Mouse (Mus musculus) CH12.LX (cell line): ENCODE measurements at regions not wholly inside any gene's neighbourhood (a gene's known extent, or its start where the extent isn't known, plus 50 kb on each side); places are given as distances from the start of the nearest gene placed in this dataset.

Experiments used
- CTCF ChIP-seq, 2 experiments: IDR thresholded peaks in 1 of 2; conservative IDR thresholded peaks in 1 of 2; 2 replicates each; pipeline ENCODE4 v1.5.1; 2011 to 2012; ENCODE audit warnings: low read depth in 2 of 2, low read length in 2 of 2, improper control_type of control experiment in 1 of 2, inconsistent platforms in 1 of 2, mild to moderate bottlenecking in 1 of 2, moderate library complexity in 1 of 2
- EP300 ChIP-seq: IDR thresholded peaks from 2 replicates; pipeline ENCODE4 v1.6.1; 2011; ENCODE audit warnings: low read length, improper control_type of control experiment
- MAFK ChIP-seq: IDR thresholded peaks from 2 replicates; pipeline ENCODE4 v1.6.1; 2011; ENCODE audit warnings: low read length, improper control_type of control experiment; ENCODE audit not compliant: insufficient replicate concordance
- MYC ChIP-seq: IDR thresholded peaks from 2 replicates; pipeline ENCODE4 v1.6.1; 2011; ENCODE audit warnings: low read depth, mild to moderate bottlenecking, improper control_type of control experiment, low read length
- ZC3H11A ChIP-seq: IDR thresholded peaks from 2 replicates; pipeline ENCODE4 v1.6.1; 2012; ENCODE audit warnings: low read depth, mild to moderate bottlenecking, inconsistent platforms, low read length, improper control_type of control experiment

DNA sequence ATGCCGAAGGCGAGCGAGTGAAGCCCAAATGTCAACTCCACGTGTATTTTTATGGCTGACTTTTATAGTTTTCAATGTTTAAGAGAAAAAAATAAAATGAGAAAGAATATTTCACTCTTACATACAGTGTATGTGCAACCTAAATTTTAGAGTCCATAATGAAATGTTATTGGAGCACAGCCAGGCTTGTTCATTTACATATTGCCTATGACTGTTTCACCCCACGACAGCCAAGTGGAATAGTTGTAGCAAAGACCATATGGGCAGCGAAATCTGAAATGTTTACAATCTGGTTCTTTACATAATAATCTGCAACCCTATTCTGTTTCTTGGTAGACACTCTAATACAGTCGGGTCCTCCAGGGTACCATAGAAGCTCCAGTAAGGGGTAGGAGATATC lies 223.3 kb upstream of the Noct start:
- TF ChIP-seq ZC3H11A = no peak
- TF ChIP-seq EP300 = no peak
- no peak for TF ChIP-seq MAFK
- TF ChIP-seq MYC = no peak
- TF ChIP-seq CTCF (conservative IDR thresholded peaks at IDR 0.05 in 1 of 2, IDR thresholded peaks at IDR 0.05 in 1 of 2; ENCODE audit: low read depth in 2 of 2, low read length in 2 of 2) = no peak
